Mouse (Mus musculus): ENCODE measurements at regions not wholly inside any gene's neighbourhood (a gene's known extent, or its start where the extent isn't known, plus 50 kb on each side); places are given as distances from the start of the nearest gene placed in this dataset.

DNA sequence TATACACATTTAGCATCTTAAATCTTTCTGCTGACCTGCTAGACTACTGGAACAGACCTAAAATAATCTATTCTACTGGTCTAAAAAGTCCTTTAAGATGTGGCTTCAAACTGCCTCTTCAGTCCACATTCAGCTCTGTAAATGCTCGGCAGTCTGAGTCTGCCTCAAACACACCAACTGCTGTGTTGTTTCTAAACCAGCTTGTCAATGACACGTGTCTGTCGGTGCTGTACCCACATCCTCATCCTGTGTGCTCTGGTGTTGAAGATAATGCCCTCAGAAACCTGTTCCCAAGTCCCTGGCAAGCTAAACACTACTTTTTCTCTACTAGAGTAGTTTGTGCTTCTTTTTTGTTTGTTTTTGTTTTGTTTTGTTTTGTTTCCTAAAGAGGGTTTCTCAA is 58.9 kb upstream of the Mbnl1 start:
- TF ChIP-seq EP300 (IDR thresholded peaks at IDR 0.05; ENCODE audit: low read length) (no peak), POLR2A (IDR thresholded peaks at IDR 0.05; ENCODE audit: low read depth, low read length) (no peak), CTCF (conservative IDR thresholded peaks at IDR 0.05 in 1 of 2, IDR thresholded peaks at IDR 0.05 in 1 of 2; ENCODE audit: low read depth in 2 of 2, low read length in 2 of 2) (no peak), MYC (IDR thresholded peaks at IDR 0.05; ENCODE audit: low read depth, low read length) (no peak), GABPA (IDR thresholded peaks at IDR 0.05; ENCODE audit: insufficient replicate concordance, low read depth, low read length) (no peak), UBTF (IDR thresholded peaks at IDR 0.05; ENCODE audit: low read depth, low read length) (no peak)
